Mouse (Mus musculus) limb, embryonic 13.5 days (tissue): ENCODE results near the gene Fchsd2. TPM values are rescaled to one million over a fixed set of nuclear protein-coding genes. Genes with fewer than 3 reads are reported as not detected.

Experiments used
- ATAC-seq: fragments of 200-750 bp; cut with Nextera tagmentation; 2 replicates; pipeline ENCODE4 v1.8.0; 2017; ENCODE audit warnings: low read depth, moderate number of reproducible peaks, moderate TSS enrichment; ENCODE audit not compliant: low FRiP score
- H3K27ac ChIP-seq: fragments of 300-500 bp; sonication (generic); 2 replicates; pipeline ENCODE4 v1.5.1; 2015; ENCODE audit warnings: inconsistent platforms, mild to moderate bottlenecking, moderate library complexity
- H3K27me3 ChIP-seq: fragments of 300-500 bp; sonication (generic); 2 replicates; pipeline ENCODE4 v1.6.1; 2015; ENCODE audit warnings: mild to moderate bottlenecking, inconsistent platforms
- H3K36me3 ChIP-seq: fragments of 300-500 bp; sonication (generic); 2 replicates; pipeline ENCODE4 v1.6.1; 2015; ENCODE audit warnings: inconsistent platforms, mild to moderate bottlenecking, moderate library complexity
- H3K4me1 ChIP-seq: fragments of 300-500 bp; sonication (generic); 2 replicates; pipeline ENCODE4 v1.6.1; 2015; ENCODE audit warnings: inconsistent platforms
- H3K4me2 ChIP-seq: fragments of 300-500 bp; sonication (generic); replicated peaks from 2 replicates; pipeline ENCODE4 v1.6.1; 2015; ENCODE audit warnings: inconsistent platforms, mild to moderate bottlenecking, moderate library complexity
- H3K4me3 ChIP-seq: fragments of 300-500 bp; sonication (generic); 2 replicates; pipeline ENCODE4 v1.5.1; 2015; ENCODE audit warnings: moderate library complexity, mild to moderate bottlenecking, inconsistent platforms
- H3K9ac ChIP-seq: fragments of 300-500 bp; sonication (generic); 2 replicates; pipeline ENCODE4 v1.6.1; 2015; ENCODE audit warnings: mild to moderate bottlenecking, inconsistent platforms
- H3K9me3 ChIP-seq: fragments of 300-500 bp; sonication (generic); 2 replicates; pipeline ENCODE4 v1.6.1; 2016; ENCODE audit warnings: inconsistent platforms
- WGBS: fragments of 180-500 bp; shearing (Covaris S2); methylation state at CpG from one replicate; pipeline ENCODE4 v1.1.7; 2015; 5-methylcytosine and 5-hydroxymethylcytosine counted together
- polyA plus RNA-seq: library from polyadenylated mRNA; unstranded; fragments of >200 nt; fragmentation: Nextera tagmentation; extraction: Ambion mirVana; gene quantifications from 2 replicates; pipeline ENCODE4 v1.2.1, GENCODE M21; 2015

Fchsd2 gene
- polyA plus RNA-seq, 1 experiment from 2014 or later = 26.0 TPM

DNA sequence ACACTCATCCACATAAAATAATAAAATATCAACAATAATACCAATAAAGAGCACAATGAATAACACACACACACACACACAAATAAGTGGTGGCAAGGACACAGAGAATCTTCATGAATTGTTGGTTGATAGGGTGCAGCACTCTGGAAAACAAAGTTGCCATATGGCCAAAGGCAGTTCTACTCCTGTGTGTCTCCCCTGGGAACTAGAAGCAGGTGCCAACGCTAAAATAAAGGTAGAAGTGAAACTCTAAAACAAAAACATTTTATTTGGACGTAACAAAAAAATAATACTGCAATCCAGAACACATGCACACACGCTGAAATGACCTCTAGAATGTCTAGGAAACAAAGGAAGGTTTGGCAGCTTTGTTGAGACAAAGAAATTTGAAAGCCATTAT is 140.1 kb downstream of the Fchsd2 start:
- Histone ChIP-seq H3K4me1 (no peaks in the 10 kb centered on the region), H3K4me2 (no peak overlapping the region)
- WGBS = 79% methylated on average over 3 of the region's 3 CpGs

GRCm38 (mm10) chr7:101236712-101237473 is 144.2 kb downstream of the Fchsd2 start:
- no peak overlapping the region for H3K4me2 ChIP-seq
- H3K27ac ChIP-seq = no peak overlapping the region
- WGBS = 50% methylated on average over 8 of the region's 8 CpGs
- H3K27me3 ChIP-seq = no peaks in the 10 kb centered on the region
- ATAC-seq = no peak
- H3K4me3 ChIP-seq = no peak overlapping the region
- no peaks in the 10 kb centered on the region for H3K4me1 ChIP-seq
- H3K36me3 ChIP-seq = peaks cover 14% of the 10 kb centered on the region
- no peak overlapping the region for H3K9ac ChIP-seq
- H3K9me3 ChIP-seq = no peaks in the 10 kb centered on the region

More for the DNA sequence above, 140.1 kb downstream of the Fchsd2 start:
- Histone ChIP-seq H3K4me3 (no peak overlapping the region), H3K9me3 (no peaks in the 10 kb centered on the region), H3K9ac (no peak overlapping the region), H3K27me3 (no peaks in the 10 kb centered on the region), H3K27ac (no peak overlapping the region), H3K36me3 (peaks cover 3% of the 10 kb centered on the region; the same call in 1 of the 2 replicates)
- ATAC-seq = no peak

DNA sequence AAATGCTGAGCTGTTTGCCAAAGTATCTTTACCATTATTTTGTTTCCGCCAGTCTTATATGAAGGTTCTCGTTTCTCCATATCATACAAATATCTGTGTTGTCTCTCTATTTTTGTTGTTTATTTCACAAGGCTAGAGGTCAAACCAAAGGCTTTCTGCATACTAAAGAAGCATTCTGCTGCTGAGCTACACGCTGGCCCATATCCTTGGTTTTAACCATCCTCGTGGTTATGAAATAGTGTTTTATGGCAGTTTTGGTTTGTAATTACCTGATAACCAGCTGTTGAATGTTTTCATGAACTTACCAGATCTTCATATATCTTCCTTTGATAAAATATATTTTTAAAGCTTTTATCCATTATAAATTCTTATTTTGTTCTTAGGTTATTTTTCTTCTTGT is 156.1 kb downstream of the Fchsd2 start:
- H3K9me3 ChIP-seq = no peaks in the 10 kb centered on the region
- H3K4me2 ChIP-seq = no peak overlapping the region
- H3K9ac ChIP-seq = no peak overlapping the region
- ATAC-seq = no peak
- H3K27ac ChIP-seq = no peak overlapping the region
- H3K4me3 ChIP-seq = no peak overlapping the region
- 91% methylated on average over 4 of the region's 4 CpGs for WGBS
- no peaks in the 10 kb centered on the region for H3K27me3 ChIP-seq
- H3K4me1 ChIP-seq = no peaks in the 10 kb centered on the region
- peaks cover 43% of the 10 kb centered on the region for H3K36me3 ChIP-seq

DNA sequence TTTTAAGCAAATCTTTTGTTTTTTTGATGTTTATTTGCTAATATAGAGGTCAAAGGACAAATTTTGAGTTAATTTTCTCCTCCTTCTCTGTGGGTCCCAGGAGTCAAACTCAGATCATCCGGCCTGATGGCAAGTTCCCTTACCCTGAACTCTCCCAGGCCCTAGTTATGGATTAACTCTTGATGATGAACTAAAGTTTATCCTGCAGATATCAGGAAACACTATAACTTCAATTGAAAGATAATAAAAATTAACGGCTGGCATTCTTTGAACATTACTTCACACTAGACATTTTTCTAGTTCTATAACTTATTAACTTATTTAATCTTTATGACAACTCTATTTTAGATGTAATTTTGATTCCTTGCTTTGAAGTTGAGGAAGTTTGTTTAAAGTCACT is 156.5 kb downstream of the Fchsd2 start:
- WGBS = 81% methylated on average over 2 of the region's 2 CpGs

GRCm38 (mm10) chr7:101253071-101253470 is 160.4 kb downstream of the Fchsd2 start:
- 74% methylated on average over 2 of the region's 2 CpGs for WGBS
- Histone ChIP-seq H3K27me3 (no peaks in the 10 kb centered on the region), H3K4me3 (no peak overlapping the region), H3K27ac (no peak overlapping the region), H3K9me3 (no peaks in the 10 kb centered on the region), H3K4me2 (no peak overlapping the region), H3K4me1 (no peaks in the 10 kb centered on the region), H3K36me3 (peaks cover 43% of the 10 kb centered on the region), H3K9ac (no peak overlapping the region)
- no peak for ATAC-seq

More for the DNA sequence above, 156.5 kb downstream of the Fchsd2 start:
- no peak for ATAC-seq
- Histone ChIP-seq H3K4me3 (no peak overlapping the region), H3K9ac (no peak overlapping the region), H3K27ac (no peak overlapping the region), H3K4me1 (no peaks in the 10 kb centered on the region), H3K9me3 (no peaks in the 10 kb centered on the region), H3K27me3 (no peaks in the 10 kb centered on the region), H3K4me2 (no peak overlapping the region), H3K36me3 (peaks cover 44% of the 10 kb centered on the region)

GRCm38 (mm10) chr7:101258482-101258881 is 165.8 kb downstream of the Fchsd2 start:
- Histone ChIP-seq H3K4me1 (no peaks in the 10 kb centered on the region), H3K9ac (no peak overlapping the region), H3K36me3 (peaks cover 46% of the 10 kb centered on the region), H3K4me3 (no peak overlapping the region), H3K4me2 (no peak overlapping the region), H3K9me3 (no peaks in the 10 kb centered on the region), H3K27me3 (no peaks in the 10 kb centered on the region), H3K27ac (no peak overlapping the region)
- ATAC-seq = no peak

DNA sequence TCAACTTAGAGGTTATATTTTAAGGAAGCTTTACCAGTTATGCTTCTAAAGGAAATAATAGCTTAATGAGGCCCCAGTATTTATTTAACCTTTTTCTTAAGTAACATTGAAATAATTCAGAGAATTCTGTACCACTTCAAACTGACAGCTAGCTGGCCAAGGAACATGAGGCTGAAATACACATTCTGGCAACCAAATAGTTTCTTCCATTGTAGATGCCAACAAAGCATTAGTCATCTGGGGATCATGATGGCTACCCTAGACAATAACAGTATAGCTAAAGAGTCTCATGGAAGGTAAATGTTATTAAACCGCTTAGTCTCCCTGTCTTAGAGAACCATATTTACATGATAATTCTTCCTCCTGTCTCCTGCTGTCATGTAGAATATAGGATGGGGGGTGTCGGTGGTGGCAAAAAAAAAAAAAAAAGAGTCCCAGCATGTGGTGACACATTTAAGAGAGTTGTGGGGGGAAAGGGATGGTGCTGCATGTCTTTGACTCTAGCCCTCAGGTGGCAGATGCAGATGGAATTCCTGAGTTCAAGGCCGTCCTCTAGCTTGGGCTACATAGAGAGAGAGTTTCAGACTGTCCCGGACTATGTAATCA is 169.4 kb downstream of the Fchsd2 start:
- ATAC-seq = no peak
- no peak overlapping the region for H3K9ac ChIP-seq

DNA sequence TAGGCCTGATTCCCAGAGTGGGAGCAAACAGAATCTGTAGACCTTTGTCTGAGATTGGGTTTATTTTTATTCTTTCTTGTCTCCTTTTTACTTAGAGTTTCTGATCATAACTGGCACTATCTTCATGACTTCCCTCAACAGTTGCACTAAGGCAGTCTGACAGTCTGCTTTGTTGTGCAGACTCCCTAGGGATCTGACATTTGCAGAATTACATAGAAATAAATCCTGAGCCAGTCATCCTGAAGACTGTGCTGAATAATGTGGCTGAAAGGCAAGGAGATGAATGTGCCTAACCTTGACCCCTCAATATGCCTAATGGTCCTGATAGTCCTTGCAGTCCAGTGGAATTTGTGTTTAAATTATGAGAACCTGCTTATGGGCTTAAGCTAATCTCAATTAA is 170.8 kb downstream of the Fchsd2 start:
- Histone ChIP-seq H3K4me3 (no peak overlapping the region), H3K27ac (no peak overlapping the region), H3K27me3 (no peaks in the 10 kb centered on the region), H3K9ac (no peak overlapping the region), H3K36me3 (peaks cover 36% of the 10 kb centered on the region), H3K4me1 (no peaks in the 10 kb centered on the region), H3K4me2 (no peak overlapping the region), H3K9me3 (no peaks in the 10 kb centered on the region)
- no peak for ATAC-seq

More for the DNA sequence above, 169.4 kb downstream of the Fchsd2 start:
- H3K4me2 ChIP-seq = no peak overlapping the region
- H3K27me3 ChIP-seq = no peaks in the 10 kb centered on the region
- no peak overlapping the region for H3K4me3 ChIP-seq
- 86% methylated on average over 4 of the region's 4 CpGs for WGBS
- no peaks in the 10 kb centered on the region for H3K9me3 ChIP-seq
- no peaks in the 10 kb centered on the region for H3K4me1 ChIP-seq
- peaks cover 36% of the 10 kb centered on the region for H3K36me3 ChIP-seq
- H3K27ac ChIP-seq = no peak overlapping the region

- Histone ChIP-seq H3K9me3 (no peaks in the 10 kb centered on the region), H3K36me3 (peaks cover 18% of the 10 kb centered on the region), H3K27me3 (no peaks in the 10 kb centered on the region), H3K4me3 (no peak overlapping the region), H3K27ac (no peak overlapping the region), H3K4me2 (no peak overlapping the region), H3K9ac (no peak overlapping the region), H3K4me1 (no peaks in the 10 kb centered on the region)
- no peak for ATAC-seq
- 71% methylated on average over 3 of the region's 3 CpGs for WGBS
Observed at GRCm38 (mm10) chr7:101267457-101268259, 175.0 kb downstream of the Fchsd2 start.

DNA sequence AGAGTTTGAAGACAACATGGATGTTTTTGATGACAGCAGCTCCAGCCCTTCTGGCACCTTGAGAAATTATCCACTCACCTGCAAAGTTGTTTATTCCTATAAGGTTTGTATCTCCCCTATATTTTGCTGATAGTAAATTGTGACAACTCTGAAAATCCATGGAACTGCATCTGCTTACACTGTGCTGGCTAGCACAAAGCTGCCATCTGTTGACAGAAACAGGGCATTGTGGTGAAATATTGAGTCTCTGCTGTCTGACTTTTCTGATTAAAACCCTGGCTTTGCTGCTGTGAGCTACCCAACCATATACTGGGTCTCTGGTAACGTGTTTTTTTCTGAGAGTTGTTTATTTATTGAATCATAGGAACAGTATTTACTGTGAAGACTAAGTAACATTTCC is 178.9 kb downstream of the Fchsd2 start:
- ATAC-seq = no peak
- Histone ChIP-seq H3K4me3 (no peak overlapping the region), H3K9ac (no peak overlapping the region), H3K4me2 (no peak overlapping the region), H3K27me3 (no peaks in the 10 kb centered on the region), H3K27ac (no peak overlapping the region), H3K36me3 (peaks cover 38% of the 10 kb centered on the region), H3K4me1 (no peaks in the 10 kb centered on the region), H3K9me3 (no peaks in the 10 kb centered on the region)
- WGBS = 87% methylated on average over 1 of the region's 1 CpGs

- Histone ChIP-seq H3K4me3 (no peak overlapping the region), H3K9me3 (no peaks in the 10 kb centered on the region), H3K36me3 (peaks cover 48% of the 10 kb centered on the region), H3K9ac (no peak overlapping the region), H3K27ac (no peak overlapping the region), H3K4me1 (no peaks in the 10 kb centered on the region), H3K4me2 (no peak overlapping the region), H3K27me3 (no peaks in the 10 kb centered on the region)
- no peak for ATAC-seq
- WGBS = 87% methylated on average over 8 of the region's 8 CpGs
Observed at GRCm38 (mm10) chr7:101272466-101273160, 179.9 kb downstream of the Fchsd2 start.

DNA sequence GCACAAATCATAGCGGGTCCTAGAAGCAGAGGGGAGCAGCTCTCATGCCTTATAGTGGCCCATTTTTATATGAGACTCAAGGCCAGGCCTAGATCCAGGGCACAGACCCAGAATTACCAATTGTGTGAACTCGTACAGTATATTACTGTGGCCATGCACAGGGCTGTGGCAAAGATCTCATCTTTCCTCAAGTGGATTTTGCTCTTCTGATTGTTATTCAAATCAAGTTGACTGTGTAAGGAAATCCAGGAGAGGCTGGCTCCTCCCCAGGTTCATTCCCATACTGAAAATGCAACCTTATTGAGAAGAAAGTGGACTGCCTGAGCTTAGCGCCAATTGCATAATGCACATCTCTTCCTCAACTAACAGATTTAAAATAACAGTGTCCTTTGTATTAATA is 190.1 kb downstream of the Fchsd2 start:
- Histone ChIP-seq H3K36me3 (peaks cover 68% of the 10 kb centered on the region), H3K9ac (no peak overlapping the region)

More for the DNA sequence above, 190.1 kb downstream of the Fchsd2 start:
- no peak for ATAC-seq
- H3K27me3 ChIP-seq = no peaks in the 10 kb centered on the region
- WGBS = 91% methylated on average over 3 of the region's 3 CpGs
- H3K9me3 ChIP-seq = no peaks in the 10 kb centered on the region
- H3K4me1 ChIP-seq = no peaks in the 10 kb centered on the region
- H3K4me3 ChIP-seq = no peak overlapping the region
- H3K4me2 ChIP-seq = no peak overlapping the region
- no peak overlapping the region for H3K27ac ChIP-seq
